Mouse (Mus musculus): Measurements from ENCODE around the gene Gnb2. TPM values are rescaled to one million over a fixed set of nuclear protein-coding genes. Genes with fewer than 3 reads are reported as not detected.

The Gnb2 gene
- total and polyA plus RNA-seq, 3 experiments: 548 to 550 TPM; not detected in 1

DNA sequence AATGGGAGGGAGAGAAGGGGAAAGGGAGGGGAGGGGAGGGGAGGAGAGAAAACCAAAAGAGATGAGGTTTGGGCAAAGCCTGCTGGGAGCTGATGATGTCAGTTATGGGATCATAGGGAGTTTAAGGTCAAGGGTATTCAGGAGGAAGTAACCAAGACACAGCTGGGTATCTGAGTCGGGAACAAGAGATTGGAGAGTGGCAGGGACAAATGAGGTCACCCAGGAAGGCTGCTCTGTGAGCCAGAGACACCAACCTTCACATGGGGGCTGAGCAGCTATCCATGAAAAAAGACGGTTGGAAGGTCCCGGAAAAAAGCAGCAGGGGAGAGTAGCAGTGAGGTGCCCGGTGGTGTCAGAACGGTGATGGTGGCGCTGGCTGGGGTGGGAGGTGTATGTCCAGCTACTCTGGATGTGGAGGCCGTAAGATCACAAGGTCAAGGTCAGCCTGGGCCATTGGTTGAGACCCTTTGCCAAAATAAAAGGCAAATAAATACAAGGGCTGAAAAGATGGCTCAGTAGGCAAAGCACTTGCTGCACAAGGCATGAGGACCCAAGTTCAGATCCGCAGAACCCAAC lies 35.0 kb upstream of the Gnb2 start:
- H3K36me3 ChIP-seq (ENCODE audit: control insufficient read depth in 1 of 2, insufficient read depth in 2 of 2, low read length in 2 of 2): peaks cover 0 to 13% of the 10 kb centered on the region in 2 experiments; a peak in 2 of 4 replicates
- peaks cover 0 to 25% of the 10 kb centered on the region in 2 experiments; a peak in 2 of 4 replicates for H3K4me1 ChIP-seq (ENCODE audit: control insufficient read depth in 1 of 2, insufficient read depth in 2 of 2, low read length in 2 of 2)
- H3K27me3 ChIP-seq (ENCODE audit: control insufficient read depth in 1 of 2, insufficient read depth in 2 of 2, low read length in 2 of 2): no peaks in the 10 kb centered on the region
- H3K79me2 ChIP-seq (ENCODE audit: control insufficient read depth, insufficient read depth, low read length, poor library complexity): peaks cover 21% of the 10 kb centered on the region
- no peak overlapping the region for H3K4me3 ChIP-seq (ENCODE audit: control insufficient read depth in 1 of 2, insufficient read depth in 1 of 2, low read depth in 2 of 2, low read length in 2 of 2)
- H3K9me3 ChIP-seq (replicated peaks; ENCODE audit: insufficient read depth, low read length): no peaks in the 10 kb centered on the region
- no peak for DNase-seq (ENCODE audit: low read depth, low spot score)
- H3K27ac ChIP-seq (ENCODE audit: control insufficient read depth, low read depth, low read length): no peak overlapping the region
- no peak for TF ChIP-seq HCFC1 (IDR thresholded peaks at IDR 0.05; ENCODE audit: low read depth, low read length)
- TF ChIP-seq MAZ (IDR thresholded peaks at IDR 0.05; ENCODE audit: low read depth, low read length): no peak
- no peak for TF ChIP-seq ZNF384 (IDR thresholded peaks at IDR 0.05; ENCODE audit: low read depth, low read length)
- H3K9ac ChIP-seq (ENCODE audit: control insufficient read depth, low read depth, low read length, poor library complexity, severe bottlenecking): no peak overlapping the region

DNA sequence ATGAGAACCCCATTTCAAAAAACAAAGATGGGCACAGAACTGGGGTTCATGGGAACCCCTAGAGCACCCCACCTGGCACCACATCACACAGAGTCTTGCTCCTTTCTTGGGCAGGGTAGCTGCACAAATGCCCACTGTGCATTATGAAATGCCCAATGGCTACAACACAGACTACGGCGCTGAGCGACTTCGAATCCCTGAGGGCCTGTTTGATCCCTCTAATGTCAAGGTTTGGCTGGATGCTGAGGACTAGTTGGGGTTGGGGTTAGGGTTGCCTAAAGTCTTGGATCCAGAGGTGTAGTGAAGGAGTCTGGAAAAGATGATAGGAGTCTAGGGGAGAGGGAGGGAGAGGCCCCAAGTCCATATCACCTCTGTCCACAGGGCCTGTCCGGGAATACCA lies 33.1 kb upstream of the Gnb2 start:
- TF ChIP-seq ETS1 (IDR thresholded peaks at IDR 0.05; ENCODE audit: low read depth, low read length) (no peak), GATA1 (IDR thresholded peaks at IDR 0.05; ENCODE audit: low read depth, low read length) (no peak), ZKSCAN1 (IDR thresholded peaks at IDR 0.05; ENCODE audit: low read depth, low read length) (no peak), E2F4 (IDR thresholded peaks at IDR 0.05; ENCODE audit: borderline replicate concordance, low read depth, low read length) (no peak), HCFC1 (IDR thresholded peaks at IDR 0.05; ENCODE audit: low read depth, low read length) (no peak), SMC3 (IDR thresholded peaks at IDR 0.05; ENCODE audit: low read depth, low read length) (no peak), POLR2A (IDR thresholded peaks at IDR 0.05; ENCODE audit: control insufficient read depth in 1 of 2, insufficient read depth in 1 of 2, low read depth in 1 of 2, low read length in 2 of 2, poor library complexity in 1 of 2) (no peak), JUND (IDR thresholded peaks at IDR 0.05; ENCODE audit: low read depth, low read length) (no peak), TCF12 (IDR thresholded peaks at IDR 0.05; ENCODE audit: low read depth, low read length) (no peak), POLR2AphosphoS5 (IDR thresholded peaks at IDR 0.05; ENCODE audit: borderline replicate concordance, low read depth, low read length) (no peak), USF2 (IDR thresholded peaks at IDR 0.05; ENCODE audit: borderline replicate concordance in 1 of 2, insufficient read depth in 1 of 2, low read depth in 1 of 2, low read length in 2 of 2) (no peak), CHD1 (IDR thresholded peaks at IDR 0.05; ENCODE audit: low read depth, low read length) (no peak), ZNF384 (IDR thresholded peaks at IDR 0.05; ENCODE audit: low read depth, low read length) (no peak), UBTF (IDR thresholded peaks at IDR 0.05; ENCODE audit: borderline replicate concordance, insufficient read depth, low read depth, low read length) (no peak)
- Histone ChIP-seq H3K27ac (ENCODE audit: control insufficient read depth, low read depth, low read length) (no peak overlapping the region), H3K36me3 (ENCODE audit: control insufficient read depth in 1 of 2, insufficient read depth in 2 of 2, low read length in 2 of 2) (peaks cover 0 to 8% of the 10 kb centered on the region in 2 experiments; a peak in 2 of 4 replicates), H3K79me2 (ENCODE audit: control insufficient read depth, insufficient read depth, low read length, poor library complexity) (peaks cover 4% of the 10 kb centered on the region), H3K4me1 (ENCODE audit: control insufficient read depth in 1 of 2, insufficient read depth in 2 of 2, low read length in 2 of 2) (peaks cover 0 to 13% of the 10 kb centered on the region in 2 experiments; a peak in 2 of 4 replicates), H3K9me3 (replicated peaks; ENCODE audit: insufficient read depth, low read length) (no peaks in the 10 kb centered on the region), H3K4me3 (ENCODE audit: control insufficient read depth in 1 of 2, insufficient read depth in 1 of 2, low read depth in 2 of 2, low read length in 2 of 2) (no peak overlapping the region), H3K9ac (ENCODE audit: control insufficient read depth, low read depth, low read length, poor library complexity, severe bottlenecking) (no peak overlapping the region), H3K27me3 (ENCODE audit: control insufficient read depth in 1 of 2, insufficient read depth in 2 of 2, low read length in 2 of 2) (peaks cover 4 to 10% of the 10 kb centered on the region in 2 experiments)
- DNase-seq (ENCODE audit: low read depth, low spot score): no peak
